Mouse (Mus musculus): ENCODE data around the gene St14. TPM values are rescaled to one million over a fixed set of nuclear protein-coding genes. Genes with fewer than 3 reads are reported as not detected.
A peak's percentile ranks its signal among the peaks of the same experiment; 100 is the strongest.

The St14 gene
- polyA plus RNA-seq, 1 experiment from 2014 or later = 36.6 TPM

DNA sequence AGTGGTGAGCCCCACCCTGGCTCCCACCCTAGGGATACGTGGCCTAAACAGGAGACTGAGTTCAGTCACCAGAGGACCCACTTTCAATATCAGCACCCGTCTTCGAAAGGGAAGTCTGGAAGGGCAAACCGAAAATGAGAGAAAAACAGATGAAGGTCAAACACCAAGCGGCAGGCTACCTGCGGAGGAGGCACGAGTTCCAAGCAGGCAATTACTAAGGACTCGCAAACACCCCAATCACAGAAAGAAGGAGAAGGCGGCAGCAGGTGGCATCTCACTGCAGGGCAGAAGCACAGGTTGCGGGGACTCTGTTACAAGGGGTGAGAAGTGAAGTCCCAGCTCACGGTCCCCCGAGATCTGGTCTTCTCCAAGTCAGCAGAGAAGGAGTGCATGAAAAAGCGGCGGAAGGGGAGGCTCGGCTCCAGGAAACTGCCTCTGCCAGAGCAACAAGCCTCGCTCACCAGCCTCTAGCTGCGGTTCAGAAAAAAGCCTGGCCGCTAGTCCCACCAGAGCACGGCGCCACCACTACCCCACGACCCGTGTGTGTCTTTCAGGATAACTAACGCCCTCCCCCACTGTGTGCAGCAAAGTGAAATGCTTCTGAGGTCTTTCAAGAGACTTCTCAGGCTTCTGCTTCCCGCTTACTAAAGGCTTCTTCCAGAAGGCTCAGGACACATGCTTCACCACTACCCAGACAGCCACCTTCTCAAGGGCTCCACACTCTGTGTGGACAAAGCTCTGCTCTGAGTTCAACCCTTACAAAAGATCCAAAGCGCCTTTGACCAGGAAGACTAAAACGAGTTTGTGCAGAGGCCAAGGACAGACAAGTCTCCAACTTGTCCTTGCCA is 1.1 kb downstream of the St14 start:
- no peak for ATAC-seq
- WGBS = 5% methylated on average over 26 of the region's 26 CpGs

DNA sequence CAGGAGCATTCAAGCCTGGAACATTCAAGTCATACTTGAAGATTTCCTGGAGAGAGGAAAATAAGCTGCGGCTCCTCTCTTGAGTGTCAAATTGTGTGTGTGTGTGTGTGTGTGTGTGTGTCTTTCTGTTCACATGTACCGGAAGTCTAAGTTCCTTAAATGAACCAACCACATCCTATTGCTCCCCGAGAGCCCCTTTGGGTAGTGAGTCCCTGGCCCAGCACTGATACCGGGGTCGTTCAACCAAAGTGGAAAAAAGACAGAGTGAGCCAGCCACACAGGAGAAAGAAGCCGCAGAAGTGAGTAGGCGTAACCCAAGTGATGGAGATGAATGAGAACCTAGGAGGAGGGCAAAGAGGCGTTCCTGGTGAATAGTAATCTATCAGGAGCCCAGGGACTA is 1.7 kb downstream of the St14 start:
- WGBS = 30% methylated on average over 8 of the region's 8 CpGs
- no peak for ATAC-seq
- Histone ChIP-seq H3K9ac (replicated peaks; ENCODE audit: low read depth) (no peak overlapping the region), H3K4me3 (ENCODE audit: low read depth, low read length) (peak overlapping the region; percentile 54), H3K4me2 (replicated peaks; ENCODE audit: low read depth, low read length) (peak overlapping the region; percentile 83), H3K27ac (ENCODE audit: low read length) (no peak overlapping the region), H3K4me1 (ENCODE audit: insufficient read depth, low read depth, low read length) (0 out of 2 replicates have a peak, but pooled peaks cover 3% of the 10 kb centered on the region), H3K36me3 (ENCODE audit: insufficient read depth, low read length) (no peaks in the 10 kb centered on the region), H3K27me3 (replicated peaks; ENCODE audit: insufficient read depth, low read length) (peaks cover 9% of the 10 kb centered on the region; the same call in 1 of the 2 replicates), H3K9me3 (ENCODE audit: low read length) (no peaks in the 10 kb centered on the region)
- DNase-seq (ENCODE audit: low spot score) = no peak
- TF ChIP-seq CTCF (IDR thresholded peaks at IDR 0.05) = no peak
- TF ChIP-seq EP300 (IDR thresholded peaks at IDR 0.05) = no peak

More for the DNA sequence above, 1.1 kb downstream of the St14 start:
- H3K9ac ChIP-seq (replicated peaks; ENCODE audit: low read depth) = peak overlapping the region; percentile 59
- TF ChIP-seq EP300 (IDR thresholded peaks at IDR 0.05) (no peak), CTCF (IDR thresholded peaks at IDR 0.05) (no peak)
- H3K9me3 ChIP-seq (ENCODE audit: low read length) = no peaks in the 10 kb centered on the region
- H3K27me3 ChIP-seq (replicated peaks; ENCODE audit: insufficient read depth, low read length) = peaks cover 9% of the 10 kb centered on the region; the same call in 1 of the 2 replicates
- peak overlapping the region; percentile 73; the same call in 1 of the 2 replicates for H3K27ac ChIP-seq (ENCODE audit: low read length)
- peak; percentile 19 for DNase-seq (ENCODE audit: low spot score)
- peak overlapping the region; percentile 54 for H3K4me3 ChIP-seq (ENCODE audit: low read depth, low read length)
- H3K4me1 ChIP-seq (ENCODE audit: insufficient read depth, low read depth, low read length) = 0 out of 2 replicates have a peak, but pooled peaks cover 3% of the 10 kb centered on the region
- H3K4me2 ChIP-seq (replicated peaks; ENCODE audit: low read depth, low read length) = peak overlapping the region; percentile 83
- H3K36me3 ChIP-seq (ENCODE audit: insufficient read depth, low read length) = no peaks in the 10 kb centered on the region

DNA sequence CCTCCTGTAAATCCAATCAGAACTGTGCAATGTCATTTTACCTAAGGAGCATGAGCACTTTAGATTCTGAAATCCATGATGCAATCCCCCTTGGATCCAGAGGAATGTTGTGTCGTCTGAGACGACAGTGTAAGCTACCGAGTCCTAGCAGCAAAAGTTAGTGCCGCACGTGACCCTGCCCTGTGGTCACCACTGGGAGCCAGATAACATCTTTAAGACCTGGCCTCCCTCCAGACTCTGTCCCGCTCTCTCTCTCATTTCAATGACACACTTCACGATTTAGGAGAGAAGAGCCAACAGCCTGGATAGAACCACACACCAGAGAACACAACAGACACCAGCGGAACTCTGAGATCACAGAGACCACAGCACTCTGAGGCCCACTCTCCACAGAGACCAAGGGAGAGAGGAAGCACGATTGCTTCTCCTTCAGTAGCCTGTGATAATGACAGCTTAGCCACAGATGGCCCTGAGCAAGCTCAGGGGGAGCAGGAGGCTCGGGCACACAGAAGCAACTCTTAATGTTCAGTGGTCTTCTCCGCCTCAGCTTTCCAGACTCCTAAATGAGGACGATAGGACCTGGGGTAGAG is 3.7 kb downstream of the St14 start:
- ATAC-seq (peak; percentile 51), DNase-seq (ENCODE audit: low spot score) (peak; percentile 64)
- TF ChIP-seq CTCF (IDR thresholded peaks at IDR 0.05) (no peak), EP300 (IDR thresholded peaks at IDR 0.05) (no peak)
- Histone ChIP-seq H3K9me3 (ENCODE audit: low read length) (no peaks in the 10 kb centered on the region), H3K4me2 (replicated peaks; ENCODE audit: low read depth, low read length) (no peak overlapping the region), H3K27ac (ENCODE audit: low read length) (no peak overlapping the region), H3K36me3 (ENCODE audit: insufficient read depth, low read length) (no peaks in the 10 kb centered on the region), H3K4me3 (ENCODE audit: low read depth, low read length) (no peak overlapping the region), H3K9ac (replicated peaks; ENCODE audit: low read depth) (no peak overlapping the region), H3K27me3 (replicated peaks; ENCODE audit: insufficient read depth, low read length) (peaks cover 9% of the 10 kb centered on the region; the same call in 1 of the 2 replicates), H3K4me1 (ENCODE audit: insufficient read depth, low read depth, low read length) (0 out of 2 replicates have a peak, but pooled peaks cover 3% of the 10 kb centered on the region)
- WGBS = 48% methylated on average over 12 of the region's 12 CpGs

DNA sequence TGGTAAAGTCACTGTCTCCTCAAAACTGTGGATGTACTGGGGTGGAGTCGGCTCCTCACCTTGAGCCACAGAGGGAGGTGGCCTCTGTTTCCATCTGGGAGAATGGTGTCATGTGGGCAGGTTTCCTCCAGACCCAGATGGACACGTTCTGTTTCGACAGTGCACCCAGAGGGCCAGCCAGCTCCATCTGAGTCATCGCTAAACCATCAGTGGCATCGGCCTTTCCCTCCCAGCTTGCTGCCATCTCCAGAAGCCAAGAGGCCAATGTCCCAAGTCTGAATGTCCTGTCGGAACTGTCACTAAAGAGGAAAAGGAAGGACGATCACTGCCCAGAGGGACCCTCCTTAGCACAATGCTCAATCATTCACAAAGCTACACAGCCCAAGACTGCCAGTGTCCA is 5.6 kb downstream of the St14 start:
- H3K4me1 ChIP-seq (ENCODE audit: insufficient read depth, low read depth, low read length) = peaks cover 3% of the 10 kb centered on the region; the same call in 1 of the 2 replicates
- no peak overlapping the region for H3K9ac ChIP-seq (replicated peaks; ENCODE audit: low read depth)
- H3K4me3 ChIP-seq (ENCODE audit: low read depth, low read length) = no peak overlapping the region
- no peak for ATAC-seq
- DNase-seq (ENCODE audit: low spot score) = no peak
- H3K27ac ChIP-seq (ENCODE audit: low read length) = no peak overlapping the region
- WGBS = 87% methylated on average over 7 of the region's 7 CpGs
- no peaks in the 10 kb centered on the region for H3K36me3 ChIP-seq (ENCODE audit: insufficient read depth, low read length)
- no peaks in the 10 kb centered on the region for H3K9me3 ChIP-seq (ENCODE audit: low read length)
- no peak for TF ChIP-seq CTCF (IDR thresholded peaks at IDR 0.05)
- no peak for TF ChIP-seq EP300 (IDR thresholded peaks at IDR 0.05)
- H3K27me3 ChIP-seq (replicated peaks; ENCODE audit: insufficient read depth, low read length) = no peaks in the 10 kb centered on the region
- H3K4me2 ChIP-seq (replicated peaks; ENCODE audit: low read depth, low read length) = no peak overlapping the region

DNA sequence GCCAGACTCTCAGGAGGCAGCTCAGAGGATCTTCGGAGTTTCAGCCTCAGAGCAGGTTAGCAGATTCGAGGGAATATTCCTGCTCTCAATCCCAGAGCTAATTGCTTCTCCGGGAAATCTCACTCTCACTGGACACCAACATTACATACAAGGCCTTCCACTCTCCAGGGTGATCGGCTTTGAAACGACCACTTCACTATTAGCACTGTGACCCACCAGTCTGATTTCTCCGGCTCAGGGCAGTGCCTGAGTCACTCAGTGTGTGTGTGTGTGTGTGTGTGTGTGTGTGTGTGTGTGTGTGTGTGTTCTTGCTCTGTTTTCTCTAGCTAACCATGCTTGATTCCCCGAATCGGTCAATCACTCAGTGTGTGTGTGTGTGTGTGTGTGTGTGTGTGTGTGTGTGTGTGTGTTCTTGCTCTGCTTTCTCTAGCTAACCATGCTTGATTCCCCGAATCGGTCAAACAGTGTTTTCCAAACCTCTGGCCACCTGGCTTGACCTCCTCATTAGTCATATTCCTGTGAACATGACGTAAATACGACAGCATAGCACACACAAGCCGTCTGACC is 9.1 kb downstream of the St14 start:
- no peak for ATAC-seq
- WGBS = 53% methylated on average over 13 of the region's 13 CpGs

DNA sequence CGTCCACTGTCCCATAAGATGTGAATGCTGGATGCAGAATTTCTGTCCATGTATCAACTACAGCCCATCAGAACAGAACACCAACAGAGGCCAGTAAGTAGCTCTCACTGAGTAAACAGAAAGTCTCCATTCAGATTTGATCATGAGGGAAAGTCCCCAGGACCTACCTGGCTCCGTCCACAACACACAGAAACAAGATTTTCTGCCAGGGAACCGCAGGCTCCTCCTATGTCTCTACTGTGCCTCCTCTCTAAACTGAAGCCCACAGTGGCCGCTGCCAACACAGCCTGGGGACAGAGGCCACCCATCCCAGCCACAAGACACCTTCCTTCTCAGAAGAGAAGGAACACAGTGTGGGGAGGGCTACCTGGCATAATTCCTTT is 11.1 kb downstream of the St14 start:
- Histone ChIP-seq H3K27me3 (replicated peaks; ENCODE audit: insufficient read depth, low read length) (no peaks in the 10 kb centered on the region), H3K4me1 (ENCODE audit: insufficient read depth, low read depth, low read length) (peaks cover 3% of the 10 kb centered on the region; the same call in 1 of the 2 replicates), H3K9me3 (ENCODE audit: low read length) (no peaks in the 10 kb centered on the region), H3K36me3 (ENCODE audit: insufficient read depth, low read length) (no peaks in the 10 kb centered on the region), H3K9ac (replicated peaks; ENCODE audit: low read depth) (no peak overlapping the region), H3K4me3 (ENCODE audit: low read depth, low read length) (no peak overlapping the region), H3K4me2 (replicated peaks; ENCODE audit: low read depth, low read length) (0 out of 2 replicates have a peak overlapping the region, but pooled peaks have one; percentile 17), H3K27ac (ENCODE audit: low read length) (peak overlapping the region; percentile 61)
- WGBS = 55% methylated on average over 4 of the region's 4 CpGs
- peak; percentile 68 for DNase-seq (ENCODE audit: low spot score)
- TF ChIP-seq CTCF (IDR thresholded peaks at IDR 0.05) = no peak
- no peak for TF ChIP-seq EP300 (IDR thresholded peaks at IDR 0.05)
- ATAC-seq = peak; percentile 78

More for the DNA sequence above, 9.1 kb downstream of the St14 start:
- Histone ChIP-seq H3K4me1 (ENCODE audit: insufficient read depth, low read depth, low read length) (peaks cover 3% of the 10 kb centered on the region; the same call in 1 of the 2 replicates), H3K9me3 (ENCODE audit: low read length) (no peaks in the 10 kb centered on the region), H3K36me3 (ENCODE audit: insufficient read depth, low read length) (no peaks in the 10 kb centered on the region), H3K4me2 (replicated peaks; ENCODE audit: low read depth, low read length) (no peak overlapping the region), H3K27me3 (replicated peaks; ENCODE audit: insufficient read depth, low read length) (no peaks in the 10 kb centered on the region), H3K27ac (ENCODE audit: low read length) (no peak overlapping the region), H3K9ac (replicated peaks; ENCODE audit: low read depth) (no peak overlapping the region), H3K4me3 (ENCODE audit: low read depth, low read length) (no peak overlapping the region)
- no peak for DNase-seq (ENCODE audit: low spot score)
- TF ChIP-seq EP300 (IDR thresholded peaks at IDR 0.05) = no peak
- TF ChIP-seq CTCF (IDR thresholded peaks at IDR 0.05) = no peak
